Mouse (Mus musculus) adrenal gland (tissue): ENCODE data around the gene Ppan.

Experiments
- intact Hi-C: fragments of 180-260 bp; cut with DNase I; formaldehyde crosslinking; loops from one replicate; pipeline ENCODE4 v1.15.1; 2025

Gene Ppan

DNA sequence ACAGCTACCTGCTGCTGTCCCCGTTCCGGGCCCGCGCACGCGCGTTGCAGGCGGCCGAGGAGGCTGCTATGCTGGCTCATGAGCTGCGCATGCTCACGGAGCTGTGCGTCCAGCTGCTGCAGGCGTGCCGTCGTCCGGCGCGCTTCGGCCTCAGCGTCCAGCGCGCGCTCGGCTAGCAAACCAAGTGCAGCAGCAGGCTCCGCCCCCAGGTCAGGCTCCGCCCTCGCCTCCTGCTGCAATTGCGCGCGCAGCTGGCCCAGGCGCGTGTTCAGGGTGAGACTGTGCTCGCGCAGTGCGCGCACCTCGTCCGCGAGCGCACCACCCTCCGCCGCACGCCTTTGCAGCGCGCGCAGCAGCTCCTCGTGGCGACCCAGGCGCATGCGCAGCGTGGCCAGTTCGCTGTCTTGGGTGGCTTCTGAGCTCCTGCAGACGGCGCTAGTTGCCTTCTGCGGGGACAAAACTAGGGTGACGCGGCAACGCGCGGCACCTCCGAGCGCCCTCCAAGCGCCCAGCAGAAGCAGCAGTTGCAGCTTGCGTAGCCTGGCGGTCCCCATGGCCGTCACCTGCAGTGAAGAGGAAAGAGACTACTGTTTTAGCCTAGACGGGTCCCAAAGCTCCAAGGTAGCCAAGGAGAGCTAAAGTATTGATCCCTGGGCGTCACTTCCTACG, 9.8 kb upstream of the Ppan start:
- intact Hi-C loops: no loop called here

DNA sequence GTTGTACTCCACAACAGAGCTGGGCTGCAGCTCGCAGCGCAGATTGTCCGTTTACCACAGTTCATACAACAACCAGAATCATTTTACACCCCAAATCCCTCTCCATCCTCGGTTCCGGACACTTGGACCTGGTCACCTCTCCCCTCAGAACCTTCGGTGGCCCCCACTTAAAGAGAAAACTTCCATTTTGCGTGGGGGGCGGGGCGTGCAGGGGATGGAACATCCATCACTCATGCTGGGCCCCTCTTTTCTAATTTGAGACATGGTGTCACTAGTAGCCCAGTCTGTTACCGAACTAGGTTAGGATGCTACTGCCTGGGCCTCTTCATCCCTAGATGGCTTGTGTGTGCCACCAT, 9.3 kb upstream of the Ppan start:
- intact Hi-C loops: no loop called here

DNA sequence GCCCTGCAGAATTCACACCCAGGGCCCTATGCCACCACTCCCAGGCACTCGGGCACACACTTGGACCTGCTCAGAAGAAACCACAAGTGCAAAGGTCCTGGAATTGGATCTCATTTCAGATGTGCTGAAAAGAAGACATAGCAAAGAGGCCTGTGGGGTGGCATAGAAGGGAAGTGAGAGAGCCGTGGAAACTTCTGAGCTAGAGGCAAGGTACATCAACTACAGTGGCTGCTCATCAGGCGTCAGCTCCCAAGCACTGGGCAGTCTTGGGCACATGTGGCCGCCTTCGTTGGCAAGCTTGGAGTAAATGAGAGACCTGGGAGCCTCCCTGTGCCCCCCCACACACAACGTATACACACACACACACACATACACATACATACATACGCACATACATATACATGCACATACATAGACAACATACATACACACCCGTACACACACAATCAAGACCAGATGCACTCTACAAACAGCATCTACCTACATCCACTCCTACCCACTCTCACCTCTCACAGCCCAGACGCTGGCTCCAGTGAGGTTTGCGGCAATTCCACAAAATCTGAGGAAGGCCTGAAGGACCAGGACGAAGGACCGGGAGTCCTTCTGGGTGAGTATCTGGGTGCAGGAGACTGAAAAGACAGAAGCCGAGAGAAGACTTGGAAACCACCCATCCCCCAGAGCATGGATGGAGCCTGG, 8.7 kb upstream of the Ppan start, which contains the start of gene Angptl6:
Gene Angptl6 (minus strand): TSS at position 631 of the 696 bp plus-strand sequence.
- intact Hi-C loops: no loop called here

DNA sequence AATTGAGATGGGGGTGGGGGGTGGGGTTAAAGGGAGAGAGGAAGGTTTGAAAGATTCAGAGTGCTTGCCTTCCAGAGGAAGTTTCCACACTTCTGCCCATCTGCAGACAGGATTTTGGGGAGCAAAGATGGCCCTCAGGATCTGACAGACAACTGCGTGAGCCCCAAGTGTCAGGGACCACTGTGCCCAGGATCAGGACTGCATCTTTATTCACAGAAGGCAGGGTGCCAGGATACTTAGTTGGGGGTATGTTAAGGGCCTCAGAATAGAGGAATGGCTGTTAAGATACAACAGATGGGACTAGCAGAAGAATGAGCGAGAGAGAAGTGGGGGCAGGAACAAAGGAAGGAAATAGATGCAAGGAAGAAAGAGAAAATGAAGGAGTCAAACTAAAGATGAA, 1.4 kb upstream of the Ppan start:
- intact Hi-C loops: no loop called here

DNA sequence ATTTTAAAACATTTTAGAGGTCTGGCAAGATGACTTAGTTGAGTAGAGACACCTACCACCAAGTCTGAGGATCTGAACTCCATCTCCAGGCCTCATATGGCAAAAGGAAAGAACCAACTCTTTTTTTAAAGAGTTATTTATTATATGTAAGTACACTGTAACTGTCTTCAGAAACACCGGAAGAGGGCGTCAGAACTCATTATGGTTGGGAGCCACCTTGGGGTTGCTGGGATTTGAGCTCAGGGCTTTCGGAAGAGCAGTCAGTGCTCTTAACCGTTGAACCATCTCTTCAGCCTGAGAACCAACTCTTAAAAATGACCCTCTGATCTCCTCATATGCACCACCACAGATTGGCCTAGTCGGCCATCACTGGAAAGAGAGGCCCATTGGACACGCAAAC, 784 bp upstream of the Ppan start:
- intact Hi-C loops: no loop called here

DNA sequence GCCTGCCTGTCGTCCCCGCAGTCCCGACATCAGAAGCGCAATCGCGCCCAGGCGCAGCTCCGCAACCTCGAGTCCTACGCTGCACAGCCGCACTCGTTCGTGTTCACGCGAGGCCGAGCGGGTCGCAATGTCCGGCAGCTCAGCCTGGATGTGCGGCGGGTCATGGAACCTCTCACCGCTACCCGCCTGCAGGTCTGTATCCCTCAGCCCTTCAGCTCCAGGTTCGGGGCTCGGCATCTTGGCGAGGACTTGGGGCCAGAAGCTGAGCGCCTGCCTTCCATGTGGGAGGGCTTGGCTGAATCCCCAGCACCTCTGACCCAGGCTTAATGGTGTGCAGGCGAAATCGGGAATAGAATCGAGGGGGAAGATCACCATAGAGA, 401 bp downstream of the Ppan start:
- intact Hi-C loops: no loop called here

DNA sequence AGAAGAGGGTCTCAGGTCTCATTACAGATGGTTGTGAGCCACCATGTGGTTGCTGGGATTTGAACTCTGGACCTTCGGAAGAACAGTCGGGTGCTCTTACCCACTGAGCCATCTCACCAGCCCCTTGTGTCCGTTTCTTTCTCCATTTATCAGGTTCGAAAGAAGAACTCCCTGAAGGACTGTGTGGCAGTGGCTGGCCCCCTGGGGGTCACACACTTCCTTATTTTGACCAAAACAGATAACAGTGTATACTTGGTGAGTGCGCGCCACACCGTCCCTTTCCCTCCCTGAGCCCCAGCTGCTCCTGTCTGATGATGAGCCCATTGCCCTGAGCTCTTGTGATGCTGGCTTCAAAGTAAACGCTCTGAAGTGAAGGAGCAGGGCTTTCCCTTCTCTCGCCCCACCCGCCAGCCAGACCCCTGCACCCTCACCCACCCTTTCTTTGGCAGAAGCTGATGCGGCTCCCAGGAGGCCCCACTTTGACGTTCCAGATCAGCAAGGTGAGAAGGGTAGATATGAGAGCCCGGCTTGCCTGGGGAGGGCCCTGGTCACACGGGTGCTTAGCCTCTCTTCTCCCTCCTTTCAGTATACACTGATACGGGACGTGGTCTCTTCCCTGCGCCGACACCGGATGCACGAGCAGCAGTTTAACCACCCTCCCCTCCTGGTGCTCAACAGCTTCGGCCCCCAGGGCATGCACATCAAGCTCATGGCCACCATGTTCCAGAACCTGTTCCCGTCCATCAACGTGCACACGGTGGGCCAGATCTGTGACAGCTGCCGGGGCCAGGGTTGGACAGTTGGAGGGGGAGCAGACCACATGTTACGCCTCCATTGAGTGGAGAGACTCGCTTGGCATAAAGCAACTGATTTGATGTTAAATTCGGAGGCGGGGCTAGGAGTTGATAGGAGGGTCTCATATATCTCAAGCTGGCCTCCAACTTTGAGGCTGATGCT, 1.5 kb downstream of the Ppan start:
- intact Hi-C loops: no loop called here

DNA sequence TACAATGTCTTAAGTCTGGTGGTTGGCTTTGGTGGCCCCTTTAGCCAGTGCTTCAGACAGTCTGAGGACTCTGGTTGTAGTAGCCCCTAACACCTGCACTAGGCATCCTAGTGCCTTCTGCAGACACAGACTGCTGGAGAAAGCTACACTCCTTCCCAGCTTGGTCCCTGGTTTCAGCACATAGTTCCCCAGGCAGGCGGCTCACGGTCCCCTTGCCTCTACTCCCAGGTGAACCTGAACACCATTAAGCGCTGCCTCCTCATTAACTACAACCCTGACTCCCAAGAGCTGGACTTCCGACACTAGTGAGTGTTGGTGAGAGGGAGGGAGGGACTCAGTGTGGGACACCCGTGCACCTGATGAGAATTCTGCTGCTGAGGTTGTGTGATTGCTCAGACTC, 2.4 kb downstream of the Ppan start:
- intact Hi-C loops: no loop called here

DNA sequence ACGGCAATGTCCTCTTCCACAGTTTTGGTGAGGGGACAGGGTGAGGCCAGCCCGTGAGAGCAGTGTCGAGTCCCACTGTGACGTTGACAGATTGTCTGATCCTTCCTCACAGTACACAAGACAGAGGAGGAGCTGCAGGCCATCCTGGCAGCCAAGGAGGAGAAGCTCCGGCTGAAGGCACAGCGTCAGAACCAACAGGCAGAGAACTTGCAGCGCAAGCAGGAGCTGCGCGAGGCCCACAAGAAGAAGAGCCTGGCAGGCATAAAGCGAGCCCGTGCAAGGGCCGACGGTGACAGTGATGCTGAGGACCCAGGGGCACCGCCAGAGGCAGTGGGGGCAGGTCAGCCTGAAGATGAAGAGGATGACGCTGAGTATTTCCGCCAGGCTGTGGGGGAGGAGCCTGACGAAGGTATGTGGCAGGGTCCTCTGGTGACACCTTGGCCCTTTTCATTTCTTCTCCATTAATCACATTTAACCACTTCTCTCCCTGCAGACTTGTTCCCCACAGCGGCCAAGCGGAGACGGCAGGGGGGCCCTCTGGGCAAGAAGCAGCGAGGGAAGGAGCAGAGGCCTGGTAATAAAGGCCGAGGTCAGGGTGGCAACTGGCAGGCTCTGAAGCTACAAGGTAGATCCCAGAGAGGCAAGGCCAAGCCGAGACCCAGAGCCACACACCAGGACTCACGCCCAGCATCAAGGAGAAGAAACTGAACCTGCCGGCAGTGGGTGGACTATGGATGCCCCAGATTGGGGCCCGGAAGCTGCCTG, 3.5 kb downstream of the Ppan start:
- intact Hi-C loops: no loop called here

DNA sequence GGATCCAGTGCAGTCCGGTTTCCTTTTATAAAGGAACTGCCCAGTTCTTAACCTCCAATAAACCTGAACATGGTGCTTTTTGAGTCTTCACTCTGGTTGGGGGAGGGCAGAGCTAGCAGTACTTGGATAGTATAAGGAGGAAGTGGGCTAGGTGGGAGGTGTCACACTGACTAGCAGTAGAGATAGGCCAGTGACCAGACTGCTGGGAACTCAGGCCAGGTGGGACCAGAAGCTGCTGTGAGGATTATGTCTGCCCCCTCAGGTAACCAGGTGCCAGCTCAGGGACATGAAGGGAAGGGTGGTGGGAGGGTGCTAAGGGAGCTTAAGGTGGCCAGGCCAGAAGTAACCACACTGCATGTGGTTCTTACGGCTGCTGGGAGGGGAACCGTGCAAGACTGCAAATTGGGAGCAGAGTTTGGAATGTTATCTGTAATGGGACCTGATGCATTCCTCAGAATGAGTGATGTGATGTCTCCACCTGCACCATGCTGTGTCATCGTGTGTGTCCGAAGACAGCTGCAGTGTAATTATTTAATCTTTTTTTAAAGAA, 4.2 kb downstream of the Ppan start:
- intact Hi-C loops: no loop called here

DNA sequence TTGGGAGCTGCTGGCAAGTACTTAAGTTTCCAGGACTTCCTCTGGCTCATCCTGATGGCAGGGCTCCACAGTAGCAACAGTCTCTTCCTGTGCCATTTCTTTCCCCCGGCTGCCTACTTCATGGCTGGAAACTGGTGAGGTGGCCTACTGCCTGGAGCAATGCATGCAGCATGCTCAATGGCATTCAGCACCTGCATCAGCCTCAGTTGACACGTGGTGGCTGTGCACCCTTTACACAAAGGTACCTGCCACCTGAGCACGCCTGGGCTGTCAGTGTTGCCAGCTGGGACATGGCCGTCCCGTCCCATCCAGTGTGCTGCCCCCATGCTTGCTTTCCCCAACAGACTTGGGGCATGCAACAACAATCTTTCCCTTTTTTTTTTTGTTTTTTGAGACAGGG, 5.1 kb downstream of the Ppan start:
- intact Hi-C loops: no loop called here

DNA sequence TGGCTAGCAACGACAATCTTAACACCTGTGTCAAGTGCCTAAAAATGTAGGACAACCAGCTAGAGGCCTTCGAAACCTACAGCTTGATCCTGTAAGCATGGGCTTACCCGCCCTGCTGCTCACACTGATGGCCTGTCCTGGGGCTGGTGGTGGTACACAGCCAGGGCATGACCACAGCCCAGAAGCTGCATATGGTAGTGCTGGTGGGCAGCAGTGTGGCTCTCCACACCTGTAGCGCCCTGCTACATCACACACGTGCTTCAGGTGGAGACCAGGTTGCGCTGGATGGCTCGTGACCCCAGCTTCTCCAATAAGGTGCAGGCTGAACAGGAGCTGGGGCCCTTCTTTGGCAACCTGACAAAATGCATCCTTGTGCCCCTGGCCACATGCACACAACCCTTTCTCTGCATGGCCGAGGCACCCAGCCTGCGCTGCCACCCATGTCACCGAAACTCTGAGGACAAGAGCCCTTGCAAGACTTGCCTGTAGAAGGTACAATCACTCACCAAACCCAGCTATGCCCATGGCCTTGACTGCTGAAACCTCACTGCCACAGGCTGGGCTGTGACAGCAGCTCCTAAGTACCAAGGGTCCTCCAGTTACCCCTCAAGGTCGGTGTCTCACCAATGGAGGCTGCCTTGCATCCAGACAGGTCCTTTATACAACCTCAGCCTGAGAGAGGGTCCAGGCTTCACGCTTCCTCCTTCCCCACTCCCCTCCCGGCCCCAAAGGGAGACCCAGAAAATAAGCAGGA, 5.8 kb downstream of the Ppan start:
- intact Hi-C loops: no loop called here

DNA sequence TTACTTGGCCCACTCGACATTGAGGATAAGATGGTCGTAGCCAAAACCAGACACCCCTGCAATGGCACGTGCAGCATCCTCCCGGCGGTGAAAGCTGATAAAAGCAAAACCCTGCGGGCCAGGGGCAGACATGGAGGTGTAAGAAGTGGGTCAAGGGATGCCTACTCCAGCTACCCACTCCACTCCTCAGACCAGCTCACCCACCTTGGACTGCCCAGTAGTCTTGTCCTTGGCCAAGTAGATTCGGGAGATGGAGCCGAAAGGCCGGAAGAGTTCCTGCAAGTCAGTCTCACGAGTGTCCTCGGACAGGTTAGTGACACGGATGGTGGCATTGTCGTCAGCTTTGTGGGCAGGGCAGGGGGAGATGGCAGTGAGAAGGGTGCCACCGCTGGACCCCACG, 6.7 kb downstream of the Ppan start:
- intact Hi-C loops: no loop called here

DNA sequence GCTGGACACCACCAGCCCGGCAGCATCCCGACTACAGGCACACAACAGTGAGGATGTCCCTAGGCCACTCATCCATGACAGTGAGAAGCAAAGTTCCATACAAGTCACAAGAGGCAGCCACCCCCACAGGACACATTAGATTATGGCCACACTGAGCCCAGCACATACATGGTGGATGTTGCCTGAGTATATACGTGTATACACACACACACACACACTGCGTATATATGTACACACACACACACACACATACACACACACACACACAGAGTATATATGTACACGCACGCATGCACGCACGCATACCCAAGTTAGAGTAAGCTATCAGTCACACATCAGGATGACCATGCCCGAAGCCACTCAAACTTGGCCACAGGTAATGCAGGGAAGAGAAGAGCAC, 7.4 kb downstream of the Ppan start:
- intact Hi-C loops: no loop called here

DNA sequence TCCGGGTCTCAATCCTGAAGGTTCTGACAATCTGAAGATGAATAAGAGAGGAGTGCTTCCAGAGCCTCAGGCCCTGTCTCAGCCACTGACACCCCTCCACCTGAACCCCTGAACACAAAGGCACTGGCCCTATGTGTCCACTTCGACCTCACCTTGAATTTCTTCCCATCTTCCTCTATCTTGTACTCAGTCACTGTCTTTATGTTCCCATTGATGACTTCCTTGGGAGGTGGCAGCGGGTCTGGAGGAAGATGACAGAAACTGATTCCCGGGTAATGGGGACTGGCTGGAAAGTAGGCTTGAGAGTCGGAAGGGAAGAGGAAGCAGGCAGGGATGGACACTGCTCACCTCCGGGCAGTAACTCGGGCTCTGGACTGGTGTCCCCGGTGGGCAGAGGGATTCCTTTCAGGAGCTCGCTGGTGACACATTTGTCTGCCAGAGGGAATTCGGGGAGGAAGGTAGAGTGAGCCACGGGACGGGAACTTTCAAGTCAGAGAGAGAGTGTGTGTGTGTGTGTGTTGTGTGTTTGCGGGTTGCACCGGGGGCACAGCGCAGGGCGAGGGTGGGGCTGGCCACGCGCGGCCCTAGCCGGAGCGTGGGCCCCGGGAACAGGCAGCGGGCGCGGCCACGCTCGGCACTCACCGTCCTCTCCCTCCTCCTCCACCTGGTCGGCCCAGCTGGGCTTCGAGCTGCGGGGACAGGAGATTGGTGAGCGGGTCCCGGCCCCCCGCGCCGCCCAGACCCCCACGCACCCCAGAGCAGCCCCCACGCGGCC, 9.9 kb downstream of the Ppan start:
- intact Hi-C loops: no loop called here

DNA sequence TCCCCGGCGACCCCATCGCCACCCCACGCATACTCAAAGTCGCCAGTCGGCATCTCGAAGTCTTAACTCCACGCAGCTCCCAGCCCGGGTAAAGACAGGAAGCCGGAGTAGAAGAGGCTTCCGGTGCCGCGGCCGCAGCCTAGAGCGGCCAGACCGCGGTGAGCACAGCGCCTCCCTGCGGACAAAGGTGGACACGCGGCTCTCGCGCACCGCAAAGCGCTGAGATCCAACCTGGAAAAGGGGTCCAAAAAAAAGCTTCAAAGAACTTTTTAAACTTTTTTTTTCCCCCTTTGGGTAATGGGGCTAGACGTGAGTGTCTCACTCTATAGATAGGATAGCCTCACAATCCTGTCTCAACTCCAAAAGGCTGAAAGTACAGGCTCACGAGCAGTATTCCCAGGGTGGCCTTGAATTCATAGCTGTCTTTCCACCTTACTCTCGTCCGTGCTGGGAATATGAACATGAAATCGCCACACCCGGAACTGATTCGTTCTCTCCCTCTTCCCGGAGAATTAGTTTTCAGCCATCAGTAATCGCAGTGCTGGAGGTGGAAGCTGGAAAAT, 10.6 kb downstream of the Ppan start, which contains the start of gene Eif3g:
Gene Eif3g (minus strand): TSS at position 113 of the 563 bp plus-strand sequence.
- intact Hi-C loops: no loop called here

DNA sequence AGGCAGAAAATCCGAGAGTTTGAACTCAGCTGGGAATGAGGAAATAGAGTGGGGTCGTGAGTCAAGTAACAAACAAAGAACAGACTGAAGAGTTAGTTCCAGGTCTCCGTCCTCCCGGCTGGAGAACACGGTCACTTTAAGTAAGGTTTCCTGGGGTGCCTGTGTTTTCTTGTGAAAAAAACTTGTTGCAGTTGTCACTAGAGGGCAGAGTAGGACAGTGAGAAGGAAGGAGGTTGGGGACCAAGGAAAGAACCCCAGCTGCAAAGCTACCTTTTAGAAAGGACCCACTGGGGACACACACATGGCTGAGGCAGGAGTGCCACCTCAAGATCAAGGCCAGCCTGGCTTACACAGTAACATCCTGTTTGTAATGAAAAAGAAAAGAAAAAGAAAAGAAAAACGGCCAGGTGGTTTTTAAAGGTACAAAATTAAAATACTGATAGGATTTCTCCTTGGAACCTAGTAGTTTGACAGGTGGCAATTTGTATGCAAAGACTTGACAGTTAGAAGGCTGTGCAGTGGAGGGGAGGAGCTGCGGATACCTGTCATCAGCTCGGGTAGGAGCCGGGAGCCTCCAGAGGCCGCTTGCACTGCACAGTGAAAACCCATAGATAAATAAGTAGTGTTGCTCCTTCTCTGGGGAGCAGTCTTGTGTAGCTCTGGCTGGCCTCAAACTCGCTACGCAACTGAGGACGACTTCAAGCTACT, 13.6 kb downstream of the Ppan start:
- intact Hi-C loops: loop anchor here (5.0 kb wide), 1 partner anchor 96 kb away; no protein-coding TSS in a partner anchor

DNA sequence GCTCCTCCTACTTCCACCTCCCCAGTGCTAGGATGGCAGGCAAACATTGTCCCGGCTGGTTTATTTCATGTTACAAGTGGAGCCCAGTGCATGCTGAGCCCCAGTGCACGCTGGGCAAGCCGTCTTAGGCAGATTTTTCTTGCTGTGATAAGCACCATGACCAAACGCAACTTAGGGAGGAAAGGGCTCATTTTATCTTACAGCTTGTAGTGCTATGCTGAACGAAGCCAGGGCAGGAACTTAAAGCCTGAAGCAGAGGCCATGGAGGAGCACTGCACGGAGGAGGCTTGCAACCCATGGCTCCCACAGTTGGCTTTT, 14.2 kb downstream of the Ppan start:
- intact Hi-C loops: loop anchor here (5.0 kb wide), 1 partner anchor 95 kb away; no protein-coding TSS in a partner anchor
